Mouse (Mus musculus): ENCODE data around the gene Trip11. TPM values are rescaled to one million over a fixed set of nuclear protein-coding genes. Genes with fewer than 3 reads are reported as not detected.

The Trip11 gene
- total RNA-seq, 2 experiments from 2014 or later: 32.1 to 34.5 TPM

- intact Hi-C loops (cut with DNase I): no loop called here
- no peak for DNase-seq
Measured at GRCm38 (mm10) chr12:101899671-101900245, 13.3 kb downstream of the Trip11 start.

- intact Hi-C loops (cut with DNase I): no loop called here
- DNase-seq: no peak
Measured at GRCm38 (mm10) chr12:101898966-101899365, 14.1 kb downstream of the Trip11 start.

- no peak for DNase-seq
- intact Hi-C loops (cut with DNase I): no loop called here
Measured at GRCm38 (mm10) chr12:101897113-101897512, 16.0 kb downstream of the Trip11 start.

GRCm38 (mm10) chr12:101893296-101893695 is 19.8 kb downstream of the Trip11 start:
- DNase-seq: no peak
- intact Hi-C loops (cut with DNase I): no loop called here

- intact Hi-C loops (cut with DNase I): no loop called here
- DNase-seq: no peak
Measured at GRCm38 (mm10) chr12:101892832-101893231, 20.2 kb downstream of the Trip11 start.

- intact Hi-C loops (cut with DNase I): no loop called here
Measured at GRCm38 (mm10) chr12:101891066-101891465, 22.0 kb downstream of the Trip11 start.

GRCm38 (mm10) chr12:101889351-101889750 is 23.7 kb downstream of the Trip11 start:
- intact Hi-C loops (cut with DNase I): no loop called here
- DNase-seq: peak; percentile 19 to 26

More at GRCm38 (mm10) chr12:101891066-101891465, 22.0 kb downstream of the Trip11 start:
- no peak for DNase-seq

GRCm38 (mm10) chr12:101888312-101888711 is 24.8 kb downstream of the Trip11 start:
- intact Hi-C loops (cut with DNase I): no loop called here
- DNase-seq: no peak

GRCm38 (mm10) chr12:101884926-101885325 is 28.1 kb downstream of the Trip11 start:
- DNase-seq: no peak
- intact Hi-C loops (cut with DNase I): no loop called here

- intact Hi-C loops (cut with DNase I): no loop called here
- no peak for DNase-seq
Measured at GRCm38 (mm10) chr12:101876374-101876773, 36.7 kb downstream of the Trip11 start.

- DNase-seq: peak in 1 of 2 experiments; percentile 43
- intact Hi-C loops (cut with DNase I): loop anchor here (2.0 kb wide), 2 partner anchors 58 to 752 kb away; no protein-coding TSS in a partner anchor
Measured at GRCm38 (mm10) chr12:101875107-101875506, 38.0 kb downstream of the Trip11 start.

- intact Hi-C loops (cut with DNase I): no loop called here
- DNase-seq: no peak
Measured at GRCm38 (mm10) chr12:101862286-101862964, 50.6 kb downstream of the Trip11 start.

GRCm38 (mm10) chr12:101860256-101860655 is 52.8 kb downstream of the Trip11 start:
- no peak for DNase-seq
- intact Hi-C loops (cut with DNase I): no loop called here

- intact Hi-C loops (cut with DNase I): no loop called here
Measured at GRCm38 (mm10) chr12:101858011-101858410, 55.1 kb downstream of the Trip11 start.

GRCm38 (mm10) chr12:101854336-101854735 is 58.7 kb downstream of the Trip11 start:
- intact Hi-C loops (cut with DNase I): no loop called here
- no peak for DNase-seq

More at GRCm38 (mm10) chr12:101858011-101858410, 55.1 kb downstream of the Trip11 start:
- DNase-seq: no peak

- intact Hi-C loops (cut with DNase I): no loop called here
- DNase-seq: no peak
Measured at GRCm38 (mm10) chr12:101851846-101852564, 61.1 kb downstream of the Trip11 start.

GRCm38 (mm10) chr12:101851314-101851713 is 61.8 kb downstream of the Trip11 start:
- peak; percentile 30 to 40 for DNase-seq
- intact Hi-C loops (cut with DNase I): no loop called here

GRCm38 (mm10) chr12:101836546-101837274 is 76.4 kb downstream of the Trip11 start:
- intact Hi-C loops (cut with DNase I): no loop called here
- no peak for DNase-seq

GRCm38 (mm10) chr12:101834715-101835114 is 78.4 kb downstream of the Trip11 start:
- intact Hi-C loops (cut with DNase I): no loop called here
- DNase-seq: no peak

GRCm38 (mm10) chr12:101833776-101834175 is 79.3 kb downstream of the Trip11 start:
- intact Hi-C loops (cut with DNase I): no loop called here
- no peak for DNase-seq

- DNase-seq: no peak
- intact Hi-C loops (cut with DNase I): no loop called here
Measured at GRCm38 (mm10) chr12:101833115-101833506, 80.0 kb downstream of the Trip11 start.

All from heart, postnatal 10 days (tissue).